Mouse (Mus musculus) gonadal fat pad, adult 2 months (tissue): Measurements from ENCODE around the gene Trank1. TPM values are rescaled to one million over a fixed set of nuclear protein-coding genes. Genes with fewer than 3 reads are reported as not detected.

Source experiments
- DNase-seq: peaks from one replicate; pipeline ENCODE4 v3.0.0-alpha.2; 2012; ENCODE audit warnings: low read depth
- polyA plus RNA-seq: library from polyadenylated mRNA; depleted of rRNA; stranded (reverse); fragments of >200 nt; gene quantifications from 2 replicates; pipeline ENCODE4 v1.2.3, GENCODE M21; 2012

The Trank1 gene
- polyA plus RNA-seq, 1 experiment = 35.7 TPM

DNA sequence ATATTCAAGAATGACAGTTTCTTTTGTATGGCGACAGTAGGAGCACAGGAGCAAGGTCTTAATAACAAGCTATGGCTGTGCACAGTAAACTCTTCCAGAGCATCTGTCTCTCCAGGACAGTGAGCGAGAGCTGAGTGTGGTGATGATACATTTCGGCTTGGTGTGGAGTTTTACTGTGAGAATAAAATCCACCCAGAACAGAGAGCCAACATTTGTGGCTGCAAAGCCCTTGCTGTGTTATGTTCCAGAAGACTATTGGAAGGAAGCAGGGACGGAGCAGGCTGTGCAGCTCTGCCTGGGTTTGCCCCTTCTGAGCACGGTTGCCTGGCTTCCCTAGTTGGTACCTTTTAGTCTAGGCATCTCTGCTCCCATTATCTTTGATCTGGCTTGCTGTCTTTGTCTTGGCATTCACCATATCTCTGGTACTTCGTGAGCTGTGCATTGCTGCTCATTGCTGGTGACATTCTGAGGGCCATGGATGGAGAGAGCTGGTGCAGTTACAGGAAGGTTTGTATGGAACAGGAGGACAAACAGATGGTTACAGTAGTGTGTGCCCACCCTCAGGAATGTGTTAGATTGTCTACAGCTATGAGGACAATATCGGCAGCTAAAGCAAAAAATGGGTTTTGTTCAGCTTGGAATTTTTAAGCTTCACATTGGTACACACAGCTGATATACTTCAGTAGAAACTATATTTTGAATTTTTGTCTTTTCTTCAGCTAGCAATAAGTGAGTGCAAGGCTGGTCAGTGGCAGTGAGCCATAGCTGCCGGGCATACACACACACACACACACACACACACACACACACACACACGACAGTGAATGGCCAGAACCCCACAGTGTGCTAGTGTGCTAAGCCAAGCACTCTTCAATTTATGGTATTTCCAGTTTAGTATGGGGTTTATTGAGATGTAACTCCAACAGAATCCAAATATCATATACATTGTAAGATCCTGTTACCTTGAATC lies 69.8 kb downstream of the Trank1 start:
- no peak for DNase-seq

DNA sequence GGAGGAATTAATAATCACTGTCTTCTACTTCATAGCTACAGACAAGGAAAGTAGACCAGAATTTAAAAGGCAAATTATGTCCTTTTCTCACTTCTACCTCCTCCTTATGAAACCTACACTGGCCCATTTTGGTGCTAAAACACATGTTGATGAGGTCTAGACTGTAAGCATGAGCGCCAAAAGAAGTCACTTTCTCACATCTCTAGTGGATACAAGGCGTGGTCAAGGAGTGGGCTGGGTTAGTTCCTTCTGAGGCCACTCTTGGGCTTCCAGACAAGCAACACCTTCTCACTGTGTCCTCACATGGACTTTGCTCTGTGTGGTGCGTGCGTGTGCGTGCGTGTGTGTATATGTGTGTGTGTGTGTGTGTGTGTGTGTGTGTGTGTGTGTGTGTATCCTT lies 70.9 kb downstream of the Trank1 start:
- no peak for DNase-seq

- no peak for DNase-seq
Measured at GRCm38 (mm10) chr9:111383046-111383445, 71.5 kb downstream of the Trank1 start.

- DNase-seq = no peak
Measured at GRCm38 (mm10) chr9:111383756-111384155, 72.2 kb downstream of the Trank1 start.

GRCm38 (mm10) chr9:111385526-111386491 lies 74.3 kb downstream of the Trank1 start:
- no peak for DNase-seq

GRCm38 (mm10) chr9:111386569-111386968 lies 75.0 kb downstream of the Trank1 start:
- DNase-seq = no peak

- DNase-seq = no peak
Measured at GRCm38 (mm10) chr9:111387576-111387975, 76.0 kb downstream of the Trank1 start.

- DNase-seq = no peak
Measured at GRCm38 (mm10) chr9:111390016-111390415, 78.5 kb downstream of the Trank1 start.

DNA sequence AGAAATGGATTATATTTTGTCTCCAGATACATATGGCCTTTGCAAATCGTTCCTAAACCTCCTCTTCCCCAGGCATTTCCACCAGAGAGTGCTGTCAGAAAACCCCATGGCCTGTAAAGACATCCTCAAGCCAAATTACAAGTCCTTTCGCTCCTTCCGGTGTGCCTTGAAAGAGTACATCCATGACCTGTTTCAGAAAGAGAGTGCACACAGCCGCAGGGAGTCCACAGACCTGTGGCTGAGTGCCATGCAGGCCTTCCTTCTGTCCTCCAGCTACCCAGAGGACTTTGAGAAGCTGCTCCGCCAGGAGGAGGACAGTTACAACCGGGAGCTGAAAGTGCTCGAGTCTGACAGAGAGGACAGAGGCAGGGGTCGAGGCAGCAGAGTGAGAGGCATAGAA lies 79.5 kb downstream of the Trank1 start:
- DNase-seq = no peak

- DNase-seq = no peak
Measured at GRCm38 (mm10) chr9:111391926-111392442, 80.4 kb downstream of the Trank1 start.

GRCm38 (mm10) chr9:111395265-111395664 lies 83.7 kb downstream of the Trank1 start:
- DNase-seq = no peak

GRCm38 (mm10) chr9:111398059-111398458 lies 86.5 kb downstream of the Trank1 start:
- no peak for DNase-seq

- no peak for DNase-seq
Measured at GRCm38 (mm10) chr9:111400089-111400488, 88.5 kb downstream of the Trank1 start.

- DNase-seq = no peak
Measured at GRCm38 (mm10) chr9:111403159-111403558, 91.6 kb downstream of the Trank1 start.

GRCm38 (mm10) chr9:111404346-111405079 lies 93.0 kb downstream of the Trank1 start:
- no peak for DNase-seq

DNA sequence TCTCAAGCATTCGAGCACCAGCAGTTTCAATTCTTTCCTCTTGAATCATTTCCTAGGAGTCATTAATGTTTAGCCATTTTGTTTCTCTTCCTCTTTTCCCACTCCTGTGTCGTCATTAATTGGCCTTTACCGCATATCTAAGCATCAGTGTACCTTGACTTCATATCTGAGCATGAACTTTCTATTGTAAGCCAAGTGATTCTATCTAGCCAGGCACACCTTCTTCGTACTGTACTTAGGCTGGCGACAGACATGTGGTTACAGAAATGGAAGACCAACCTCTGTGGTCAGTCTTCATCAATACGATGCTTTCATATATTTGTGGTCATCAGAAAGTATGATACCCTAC lies 93.5 kb downstream of the Trank1 start:
- no peak for DNase-seq

- DNase-seq = no peak
Measured at GRCm38 (mm10) chr9:111408012-111408411, 96.5 kb downstream of the Trank1 start.

DNA sequence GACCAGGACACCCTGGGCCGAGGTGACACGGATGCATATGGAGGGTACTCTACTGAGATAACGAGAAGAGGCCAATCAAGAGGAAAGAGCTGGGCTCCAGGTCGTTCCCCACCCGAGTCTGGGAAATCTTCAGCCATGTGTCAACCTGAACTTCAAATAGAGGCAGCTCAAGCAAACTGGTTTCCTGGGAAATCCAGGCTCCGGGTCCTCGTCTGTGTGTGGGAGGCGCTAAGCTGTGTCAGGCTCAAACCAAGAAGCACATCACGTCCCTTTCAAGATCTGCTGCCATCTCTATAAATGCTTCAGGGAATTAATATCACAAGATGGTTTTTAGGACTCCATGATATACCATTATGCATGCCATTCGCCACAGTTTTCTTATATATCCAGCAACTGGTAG lies 96.9 kb downstream of the Trank1 start:
- DNase-seq = no peak

GRCm38 (mm10) chr9:111412471-111413160 lies 101.1 kb downstream of the Trank1 start:
- DNase-seq = no peak

DNA sequence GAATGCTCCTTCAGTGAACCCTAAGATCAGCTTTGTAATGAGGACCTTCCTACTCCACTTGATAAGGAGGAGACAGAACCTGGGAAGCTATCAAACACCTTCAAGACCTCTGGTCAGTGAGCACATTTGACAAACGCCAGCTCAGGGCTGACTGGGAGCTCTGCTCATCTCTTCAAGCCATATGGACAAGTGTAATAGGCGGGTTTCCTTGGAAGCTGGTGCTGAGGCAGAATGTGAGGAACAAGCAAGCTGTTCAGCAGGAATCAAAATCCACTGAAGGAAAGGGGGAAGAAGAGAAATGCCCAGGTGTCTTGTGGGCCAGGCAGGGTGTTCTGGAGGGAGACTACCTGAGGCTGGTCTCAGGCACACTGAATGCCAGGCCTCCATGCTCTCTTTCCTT lies 110.3 kb downstream of the Trank1 start:
- no peak for DNase-seq

DNA sequence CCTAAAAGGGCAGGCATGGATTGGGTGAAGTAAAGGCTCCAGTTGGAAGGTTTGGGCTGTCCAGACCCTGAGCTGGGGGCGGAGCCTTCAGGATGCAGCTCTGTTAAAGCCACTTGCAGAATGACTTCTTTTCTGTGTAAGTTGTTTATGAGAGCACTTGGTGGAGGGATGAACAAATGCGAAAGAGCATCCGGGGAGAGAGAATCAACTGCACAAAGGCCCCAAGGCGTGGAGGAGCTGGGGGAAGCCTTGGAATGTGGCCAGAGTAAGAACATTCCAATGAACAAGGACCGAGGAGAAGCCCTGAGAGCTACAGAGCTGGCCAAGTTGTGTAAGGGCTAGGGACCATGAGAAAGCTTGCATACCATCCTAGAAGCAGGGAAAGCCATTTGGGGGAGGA lies 111.0 kb downstream of the Trank1 start:
- no peak for DNase-seq
